Mouse (Mus musculus) left cerebral cortex, adult 9 months (tissue): ENCODE results near the gene Tmem222.

Experiments
- DNase-seq, 2 experiments: peaks; one replicate each; pipeline ENCODE4 v3.0.0; 2022; ENCODE audit warnings: low spot score in 2 of 2

The Tmem222 gene

GRCm38 (mm10) chr4:133251214-133251613, 26.4 kb downstream of the Tmem222 start:
- DNase-seq, result peak in 1 of 2 experiments; percentile 24

- peak in 1 of 2 experiments; percentile 87 for DNase-seq
Observed at GRCm38 (mm10) chr4:133250609-133251008, 27.0 kb downstream of the Tmem222 start.

- no peak for DNase-seq
Observed at GRCm38 (mm10) chr4:133247806-133248449, 29.7 kb downstream of the Tmem222 start.

GRCm38 (mm10) chr4:133247072-133247471, 30.5 kb downstream of the Tmem222 start:
- DNase-seq, result no peak

- no peak for DNase-seq
Observed at GRCm38 (mm10) chr4:133244289-133244688, 33.3 kb downstream of the Tmem222 start.

- no peak for DNase-seq
Observed at GRCm38 (mm10) chr4:133243538-133243937, 34.1 kb downstream of the Tmem222 start.

- DNase-seq, result no peak
Observed at GRCm38 (mm10) chr4:133242710-133243109, 34.9 kb downstream of the Tmem222 start.

- DNase-seq, result no peak
Observed at GRCm38 (mm10) chr4:133241910-133242309, 35.7 kb downstream of the Tmem222 start.

GRCm38 (mm10) chr4:133240934-133241908, 36.4 kb downstream of the Tmem222 start:
- DNase-seq, result peak; percentile 54 to 86

- DNase-seq, result no peak
Observed at GRCm38 (mm10) chr4:133240490-133240921, 37.1 kb downstream of the Tmem222 start, which contains the start of gene Map3k6. TSS of gene Map3k6 (plus strand) at chr4:133240818.

- DNase-seq, result no peak
Observed at GRCm38 (mm10) chr4:133237911-133238310, 39.7 kb downstream of the Tmem222 start.

GRCm38 (mm10) chr4:133235415-133235814, 42.2 kb downstream of the Tmem222 start:
- no peak for DNase-seq

GRCm38 (mm10) chr4:133234771-133235170, 42.8 kb downstream of the Tmem222 start:
- no peak for DNase-seq

- DNase-seq, result peak in 1 of 2 experiments; percentile 34
Observed at GRCm38 (mm10) chr4:133233285-133233976, 44.2 kb downstream of the Tmem222 start.

GRCm38 (mm10) chr4:133229582-133229981, 48.0 kb downstream of the Tmem222 start:
- no peak for DNase-seq

- DNase-seq, result no peak
Observed at GRCm38 (mm10) chr4:133227636-133228035, 50.0 kb downstream of the Tmem222 start.

GRCm38 (mm10) chr4:133226073-133226472, 51.5 kb downstream of the Tmem222 start:
- no peak for DNase-seq

GRCm38 (mm10) chr4:133223875-133224274, 53.7 kb downstream of the Tmem222 start:
- DNase-seq, result no peak

GRCm38 (mm10) chr4:133221701-133222100, 55.9 kb downstream of the Tmem222 start:
- DNase-seq, result no peak

- no peak for DNase-seq
Observed at GRCm38 (mm10) chr4:133220656-133221055, 56.9 kb downstream of the Tmem222 start.

- DNase-seq, result no peak
Observed at GRCm38 (mm10) chr4:133218745-133219144, 58.8 kb downstream of the Tmem222 start.

GRCm38 (mm10) chr4:133217641-133218040, 60.0 kb downstream of the Tmem222 start:
- no peak for DNase-seq
